Mouse (Mus musculus) megakaryocyte-erythroid progenitor cell, adult 5-6 weeks (primary cell): ENCODE results near the gene Wdhd1. TPM values are rescaled to one million over a fixed set of nuclear protein-coding genes. Genes with fewer than 3 reads are reported as not detected.

Experiments used
- ATAC-seq: replicated peaks from 2 replicates; pipeline ENCODE4 v1.8.0; 2016; ENCODE audit warnings: mild to moderate bottlenecking, inconsistent platforms; ENCODE audit not compliant: severe bottlenecking, poor library complexity, low FRiP score, low TSS enrichment
- total RNA-seq, 2 experiments: library from RNA; stranded (forward) in 1 of 2; stranded (reverse) in 1 of 2; fragments of 200-1000, 215-1000 nt in 1 of 2; fragments of >200 nt in 1 of 2; fragmentation: Nextera tagmentation in 1 of 2; gene quantifications; 2 replicates each; pipeline ENCODE4 v1.2.3; 2014 to 2017

Wdhd1 gene
- total RNA-seq (2014; fragmentation: Nextera tagmentation) (89.1 and 89.8 TPM in 2 replicates), total RNA-seq (2017) (121 and 169 TPM in 2 replicates)

DNA sequence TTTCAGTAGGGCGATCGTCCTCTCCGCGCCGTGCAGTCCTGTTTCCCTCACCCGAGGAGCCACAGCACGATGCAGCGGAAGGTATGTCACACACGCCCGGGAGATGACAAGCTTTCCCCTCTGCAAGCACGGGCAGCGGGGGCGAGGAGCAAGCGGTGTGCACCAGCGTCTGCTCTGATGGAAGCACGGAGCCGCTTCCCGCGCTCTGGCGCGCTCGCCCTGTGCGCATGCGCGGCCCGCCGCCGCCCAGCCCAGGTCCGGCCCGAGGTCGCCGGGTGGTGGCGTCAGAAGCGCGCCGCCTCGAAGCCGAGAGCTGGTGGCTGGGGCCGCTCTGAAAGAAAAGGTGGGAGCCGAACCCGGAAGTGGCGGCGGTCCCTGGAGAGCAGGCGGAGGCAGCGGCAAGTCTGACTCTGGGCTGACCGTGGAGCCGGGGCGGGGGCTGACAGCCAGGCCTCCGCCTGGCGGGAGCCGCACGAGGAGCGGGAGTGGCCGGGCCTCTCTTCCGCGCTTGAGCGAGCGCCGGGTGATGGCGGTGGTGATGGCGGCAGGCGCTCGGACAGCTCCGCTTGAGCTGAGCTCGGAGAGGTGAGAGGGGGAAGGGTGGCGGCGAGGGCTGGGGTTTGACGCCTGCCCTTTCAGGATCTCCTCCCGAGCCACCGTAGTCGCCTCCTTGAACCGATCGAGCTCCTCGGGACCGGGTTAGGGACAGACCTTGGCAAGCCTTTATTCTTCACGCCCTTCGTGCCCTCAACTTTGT lies at the start of gene Wdhd1, which contains the start of gene Socs4:
Gene Wdhd1 (minus strand): TSS at position 221 of the 757 bp plus-strand sequence.
Gene Socs4 (plus strand): TSS at position 295 of the 757 bp plus-strand sequence.
- ATAC-seq, result peak; percentile 85

- ATAC-seq, result no peak
Observed at GRCm38 (mm10) chr14:47325965-47326761, 49.5 kb upstream of the Wdhd1 start.

DNA sequence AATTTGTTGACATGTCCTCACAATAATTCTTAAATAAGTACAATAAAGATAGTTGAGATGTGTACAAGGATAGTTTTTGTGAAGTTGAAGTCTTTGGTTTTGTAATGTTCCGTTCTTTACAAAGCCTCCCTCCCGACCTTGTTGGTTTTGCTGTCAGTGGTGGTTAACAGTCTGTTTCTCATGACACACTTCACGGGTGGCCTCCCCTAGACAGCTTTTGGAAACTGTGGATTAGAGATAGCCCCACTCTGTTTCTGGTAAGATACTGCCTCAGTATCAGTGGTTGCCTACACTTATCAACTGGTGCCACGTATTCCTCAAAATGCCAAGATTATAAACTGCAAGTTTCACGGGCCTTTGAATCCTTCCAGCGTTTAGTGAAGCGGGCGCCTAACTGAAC lies 44.9 kb upstream of the Wdhd1 start:
- ATAC-seq, result peak; percentile 95

DNA sequence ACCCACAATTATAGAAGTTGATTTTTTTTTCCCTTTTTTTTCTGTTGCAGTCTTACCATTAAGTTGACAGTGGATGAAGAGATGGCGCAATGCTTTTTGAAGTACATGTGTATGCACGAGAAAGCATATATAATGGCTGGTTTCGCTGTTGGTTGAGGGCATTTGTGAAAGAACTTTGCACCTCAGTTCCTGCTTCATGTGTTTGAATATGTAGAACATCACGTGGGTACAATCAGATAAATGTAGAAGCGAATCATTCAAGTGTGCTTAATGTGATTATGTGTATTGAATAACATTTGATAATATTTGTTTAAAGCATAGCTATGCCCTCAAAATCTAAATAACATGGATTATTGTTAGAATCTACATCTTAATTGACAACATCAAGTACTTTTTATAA lies 42.7 kb upstream of the Wdhd1 start:
- no peak for ATAC-seq

GRCm38 (mm10) chr14:47310342-47311181 lies 33.9 kb upstream of the Wdhd1 start:
- ATAC-seq, result no peak; the same call in 1 of the 2 replicates

GRCm38 (mm10) chr14:47309061-47309460 lies 32.4 kb upstream of the Wdhd1 start:
- ATAC-seq, result no peak

DNA sequence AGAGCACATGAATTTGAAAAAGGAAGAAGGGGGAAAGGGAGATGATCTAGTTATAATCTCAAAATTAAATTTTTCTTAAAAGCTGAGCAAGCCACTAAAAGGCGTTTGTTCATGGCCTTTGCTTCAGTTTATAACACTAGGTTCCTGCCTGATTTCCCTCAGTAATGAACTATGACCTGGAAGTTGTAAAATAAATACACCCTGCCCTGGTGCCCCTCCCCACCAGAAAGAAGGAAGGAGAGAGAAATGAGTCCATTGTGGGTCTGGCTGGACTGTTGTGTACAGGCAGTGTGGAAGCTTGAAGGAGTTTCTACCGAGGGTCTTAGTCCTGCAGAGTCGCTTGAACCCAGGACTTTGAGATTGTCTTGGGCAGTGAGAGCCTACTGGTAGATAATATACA lies 31.0 kb upstream of the Wdhd1 start:
- no peak for ATAC-seq

GRCm38 (mm10) chr14:47305933-47306332 lies 29.3 kb upstream of the Wdhd1 start:
- no peak for ATAC-seq

- ATAC-seq, result no peak
Observed at GRCm38 (mm10) chr14:47304814-47305405, 28.3 kb upstream of the Wdhd1 start.

DNA sequence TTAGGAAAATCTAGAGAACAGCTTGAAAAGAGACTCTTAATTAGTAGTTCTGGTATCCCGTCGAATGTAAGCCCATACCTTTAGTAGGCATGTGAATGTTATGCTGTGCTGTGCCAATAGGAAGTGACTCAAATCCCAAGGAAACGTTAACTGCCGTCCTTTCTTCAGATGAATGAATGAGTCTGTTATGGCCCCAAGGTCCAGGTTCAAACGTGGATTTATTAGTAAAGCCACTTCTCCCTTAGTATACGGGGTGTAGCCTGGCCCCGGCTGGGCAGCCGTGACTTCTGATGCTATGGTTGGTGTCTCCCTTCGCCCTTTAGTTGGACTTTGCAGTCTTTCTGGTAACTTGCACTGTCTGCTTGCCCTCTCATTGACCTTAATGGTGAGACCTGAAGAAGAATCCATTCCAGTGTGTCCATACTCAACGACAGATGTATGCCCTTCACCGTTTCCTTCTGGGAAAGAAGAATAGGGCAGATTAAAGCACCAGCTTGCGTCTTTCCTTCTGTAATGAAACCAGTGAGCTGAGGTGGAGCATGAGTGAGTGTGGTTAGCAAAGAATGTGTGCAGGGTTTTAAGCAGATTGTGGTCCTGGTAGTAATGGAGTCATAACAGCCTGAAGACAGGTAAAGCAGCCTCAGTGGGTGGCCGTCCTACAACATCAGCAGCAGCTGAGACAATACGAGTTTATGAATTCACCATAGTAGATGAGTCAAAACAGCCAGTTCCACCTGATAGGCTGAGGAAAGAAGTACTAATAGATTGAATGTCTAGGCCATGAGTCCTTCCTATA lies 26.4 kb upstream of the Wdhd1 start:
- no peak for ATAC-seq

GRCm38 (mm10) chr14:47298819-47299261 lies 22.2 kb upstream of the Wdhd1 start:
- ATAC-seq, result peak; percentile 35; the same call in 1 of the 2 replicates

DNA sequence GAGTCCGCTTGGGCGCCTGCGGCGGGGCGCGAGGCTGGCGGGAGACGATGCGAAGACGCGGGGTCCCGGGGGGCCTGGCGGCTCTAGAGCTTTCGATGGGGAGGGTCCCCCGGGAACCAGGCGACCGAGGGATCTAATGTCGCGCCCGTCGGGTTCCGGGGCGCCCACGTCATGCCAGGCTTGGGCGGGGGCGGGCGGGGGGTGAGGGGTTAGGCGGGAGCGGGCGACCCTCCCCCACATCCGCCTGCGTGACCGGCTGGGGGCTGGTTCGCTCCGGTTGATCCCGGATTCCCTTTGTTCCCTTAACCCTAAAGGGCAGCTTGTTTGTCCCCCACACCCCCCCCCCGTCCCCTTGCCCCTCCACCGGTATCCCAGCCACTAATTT lies 21.7 kb upstream of the Wdhd1 start:
- no peak for ATAC-seq

GRCm38 (mm10) chr14:47297785-47298407 lies 21.2 kb upstream of the Wdhd1 start, which contains the start of gene Mapk1ip1l:
TSS of gene Mapk1ip1l (plus strand) at chr14:47298266.
- peak; percentile 89 for ATAC-seq

DNA sequence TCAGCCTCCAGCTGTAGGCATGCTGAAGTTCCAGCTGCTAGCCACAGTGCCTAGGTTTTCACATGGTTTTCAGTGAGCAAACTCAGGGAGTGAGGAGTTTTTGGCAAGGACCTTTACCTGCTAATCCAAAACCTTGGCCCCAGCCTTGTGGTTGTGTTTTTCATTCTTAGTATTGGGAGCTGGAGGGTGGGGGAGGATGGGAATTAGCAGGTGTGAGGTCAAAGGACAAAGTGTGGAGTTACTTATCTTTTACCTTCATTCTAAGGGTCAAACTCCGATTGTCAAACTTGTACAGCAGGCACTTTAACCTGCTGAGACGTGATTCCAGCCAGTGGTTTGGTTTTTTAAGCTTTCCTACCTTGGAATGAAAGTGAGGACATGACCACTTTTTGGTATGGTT lies 19.6 kb upstream of the Wdhd1 start:
- ATAC-seq, result no peak

- no peak for ATAC-seq
Observed at GRCm38 (mm10) chr14:47294136-47294535, 17.5 kb upstream of the Wdhd1 start.

DNA sequence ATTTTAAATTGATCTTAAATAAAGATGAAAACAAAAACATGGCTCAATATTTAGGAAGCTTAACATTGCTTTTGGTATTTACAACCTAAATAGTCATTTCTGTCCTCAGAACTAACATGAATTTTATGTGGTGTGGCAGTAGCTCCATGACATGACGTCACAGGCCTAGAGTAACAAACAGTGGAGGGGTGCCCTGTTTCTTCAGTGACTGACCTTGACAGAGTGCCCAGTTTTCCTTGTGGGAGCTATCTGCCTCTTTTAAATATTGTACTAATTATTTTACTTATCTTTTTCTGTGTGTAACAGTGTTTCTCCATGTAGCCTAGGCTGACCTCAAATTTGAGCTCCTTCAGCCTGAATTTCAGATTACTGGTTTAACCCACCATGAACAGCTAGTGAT lies 15.1 kb upstream of the Wdhd1 start:
- ATAC-seq, result no peak

- peak; percentile 68; the same call in 1 of the 2 replicates for ATAC-seq
Observed at GRCm38 (mm10) chr14:47287021-47287420, 10.4 kb upstream of the Wdhd1 start.

DNA sequence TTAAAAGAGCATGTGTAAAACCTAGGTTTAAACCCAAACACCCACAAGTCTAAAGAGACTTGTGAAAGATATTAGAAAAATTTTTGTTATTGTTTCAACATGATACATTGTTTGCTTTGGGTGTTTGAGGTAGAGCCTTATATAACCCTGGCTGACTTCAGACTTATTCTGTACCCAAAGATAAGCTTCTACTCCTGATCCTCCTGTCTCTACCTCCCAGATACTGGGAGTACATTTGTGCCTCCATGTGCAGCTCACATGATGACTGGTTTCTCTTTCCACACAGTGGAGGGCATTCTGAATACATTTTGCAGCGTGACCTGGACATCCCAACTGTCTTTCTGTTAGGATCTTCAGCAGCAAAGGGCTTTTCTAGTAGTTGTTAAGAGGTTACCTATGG lies 9.6 kb upstream of the Wdhd1 start:
- ATAC-seq, result peak; percentile 86
